Mouse (Mus musculus) small intestine, adult 2 months (tissue): Measurements from ENCODE around the gene Ankrd13b.

Experiments used
- CTCF ChIP-seq: fragments of 200-500 bp; IDR thresholded peaks from 2 replicates; pipeline ENCODE4 v1.5.1; 2012; ENCODE audit warnings: low read depth, mild to moderate bottlenecking, control low read depth, inconsistent platforms, low read length, moderate library complexity, mixed read lengths; ENCODE audit not compliant: insufficient replicate concordance, insufficient read length; ENCODE audit errors: extremely low read depth
- POLR2A ChIP-seq: fragments of 200-500 bp; IDR thresholded peaks from 2 replicates; pipeline ENCODE4 v1.6.1; 2012; ENCODE audit warnings: low read depth, mild to moderate bottlenecking, control low read depth, inconsistent platforms, low read length, moderate library complexity

DNA sequence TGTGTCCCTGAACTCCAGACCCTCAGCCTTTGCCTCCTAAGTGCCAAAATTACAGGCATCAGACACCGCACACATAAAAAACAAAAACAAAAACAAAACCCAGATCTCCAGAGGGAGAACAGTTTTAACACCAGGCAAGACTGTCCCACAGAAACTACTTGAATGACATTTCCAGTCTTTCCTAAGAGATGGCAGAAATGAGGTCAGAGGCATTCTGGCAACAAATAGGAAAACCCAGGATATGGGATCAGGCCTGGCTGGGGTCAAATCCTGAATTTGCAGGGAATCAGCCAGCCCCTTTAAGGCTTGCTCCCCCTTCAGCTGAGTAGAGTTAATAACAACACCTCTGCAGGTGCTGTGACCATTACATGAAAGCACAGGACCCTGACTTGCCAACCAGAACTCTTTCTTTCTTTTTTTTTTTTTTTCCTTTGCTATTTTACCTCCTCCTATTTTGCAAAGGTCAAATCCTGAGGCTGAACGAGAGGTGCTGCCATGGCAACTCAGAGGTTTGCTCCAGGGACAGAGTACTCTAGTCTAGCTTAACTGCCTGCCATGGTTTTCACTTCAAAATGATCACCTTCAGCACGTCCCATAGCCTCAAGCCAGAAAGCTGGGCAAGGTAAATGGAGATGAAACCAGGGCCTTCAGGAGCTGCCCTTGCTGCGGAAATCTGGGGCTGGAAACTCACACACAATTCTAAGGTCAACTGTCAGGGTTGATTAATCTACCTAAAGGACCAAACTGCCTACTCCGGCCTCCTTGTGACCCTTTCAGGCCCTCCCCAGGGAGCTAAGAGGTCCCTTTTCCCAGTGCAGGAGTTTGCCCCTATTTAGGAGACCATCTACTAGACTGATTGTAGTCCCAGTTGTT, 27.3 kb upstream of the Ankrd13b start:
- no peak for TF ChIP-seq CTCF
- no peak for TF ChIP-seq POLR2A
